Mouse (Mus musculus) neutrophil, adult 83 days (primary cell): ENCODE results near the gene Olfr1214. TPM values are rescaled to one million over a fixed set of nuclear protein-coding genes. Genes with fewer than 3 reads are reported as not detected.

Experiments used
- total RNA-seq, 2 experiments: library from RNA; stranded (reverse); gene quantifications; one replicate each; pipeline ENCODE4 v1.2.4; 2023

Gene Olfr1214
- not detected for total RNA-seq

DNA sequence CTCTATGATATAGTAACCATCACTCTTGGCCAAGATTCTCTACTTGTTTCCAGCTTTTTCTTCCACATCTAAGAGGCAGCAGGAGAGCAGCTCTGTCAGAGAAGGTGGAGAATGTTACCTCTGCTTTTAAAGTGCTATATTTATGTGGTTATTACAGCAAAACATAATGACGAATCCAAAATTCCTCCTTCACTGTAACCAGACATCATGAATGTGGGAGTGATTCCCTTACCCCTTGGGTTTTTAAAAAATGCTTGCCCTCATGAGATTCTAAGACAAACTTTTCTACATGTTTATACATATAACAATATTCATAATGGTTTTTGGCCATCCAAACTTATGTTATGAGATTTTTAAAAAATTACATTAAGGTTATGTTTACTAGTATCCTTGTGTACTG is at the start of gene Olfr1214:
Olfr1214 (minus strand) TSS at position 101 of the 400 bp plus-strand sequence.

GRCm38 (mm10) chr2:89031965-89032364 is 39.5 kb upstream of the Olfr1214 start, which contains the start of gene Olfr1217:
TSS of gene Olfr1217 (minus strand) at chr2:89032065.

DNA sequence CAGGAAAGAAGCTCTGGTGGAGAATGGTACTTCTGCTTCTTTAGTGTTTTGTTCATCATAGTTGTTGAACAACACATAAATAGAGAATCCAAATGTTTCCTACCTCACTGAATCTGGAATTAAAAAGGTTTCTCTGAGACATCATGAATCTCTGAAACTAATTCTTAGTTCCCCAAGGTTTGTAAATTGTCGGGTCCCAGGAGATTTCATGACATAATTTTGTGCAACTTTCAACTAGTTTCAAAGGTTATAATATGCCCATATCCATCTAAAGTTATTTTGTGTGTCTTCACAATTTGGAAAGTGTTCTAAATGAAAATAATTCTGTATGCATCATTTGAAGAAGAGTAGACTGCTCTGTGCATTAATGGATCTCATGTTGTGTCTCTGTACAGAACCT is 25.8 kb upstream of the Olfr1214 start, which contains the start of gene Olfr1216:
Olfr1216 (minus strand) TSS at position 101 of the 400 bp plus-strand sequence.

GRCm38 (mm10) chr2:89006873-89007272 is 14.4 kb upstream of the Olfr1214 start, which contains the start of gene Olfr1215:
TSS of gene Olfr1215 (minus strand) at chr2:89006973.

DNA sequence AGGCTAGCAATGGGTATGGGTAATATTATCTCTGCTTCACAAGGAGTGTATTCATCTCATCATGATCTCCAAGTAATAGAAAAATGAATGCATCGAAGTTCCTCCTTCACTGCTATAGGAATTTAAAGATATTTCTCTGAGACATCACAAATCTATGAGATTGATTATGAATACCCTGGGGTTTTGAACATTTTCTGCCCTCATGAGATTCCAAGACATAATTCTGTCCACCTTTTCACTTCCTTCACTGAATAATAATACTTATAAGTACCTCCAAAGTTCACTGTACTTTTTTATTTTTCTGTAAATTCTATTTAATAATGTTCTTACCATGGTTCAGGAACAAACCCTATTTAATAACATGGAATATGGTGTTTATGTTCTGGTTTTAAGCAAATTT is 12.3 kb downstream of the Olfr1214 start, which contains the start of gene Gm13762:
Gm13762 (minus strand) TSS at position 101 of the 400 bp plus-strand sequence.

GRCm38 (mm10) chr2:88953669-88954068 is 38.8 kb downstream of the Olfr1214 start, which contains the start of gene Olfr1212:
TSS of gene Olfr1212 (plus strand) at chr2:88953969.

DNA sequence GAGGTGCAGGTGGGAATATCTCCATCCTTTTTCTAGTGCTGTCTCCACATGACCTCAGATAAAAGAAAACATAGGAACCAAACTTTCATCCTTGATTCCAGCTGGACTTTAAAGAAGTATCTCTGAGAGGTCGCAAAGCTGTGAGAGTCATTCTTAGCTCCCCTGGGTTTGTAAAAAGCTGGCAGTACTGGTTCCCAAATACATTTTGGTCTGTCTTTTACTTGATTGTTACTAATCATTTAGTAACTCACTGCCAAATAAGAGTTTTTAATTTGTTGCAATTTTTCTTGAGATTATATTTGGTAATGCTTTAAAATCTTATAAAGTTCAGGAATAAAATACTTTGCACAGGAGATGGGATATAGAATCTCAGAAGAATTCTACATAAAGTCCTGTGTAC is 54.4 kb downstream of the Olfr1214 start, which contains the start of gene Olfr1211:
Olfr1211 (minus strand) TSS at position 101 of the 400 bp plus-strand sequence.

Other genes starting within 250 kb of the Olfr1214 start
- not detected for gene Olfr1198, start 241.3 kb downstream of the Olfr1214 start, total RNA-seq
- not detected for gene Olfr1199, start 232.2 kb downstream of the Olfr1214 start, total RNA-seq
- gene Olfr1200, start 222.2 kb downstream of the Olfr1214 start, total RNA-seq: not detected
- gene Olfr1201, start 199.6 kb downstream of the Olfr1214 start, total RNA-seq: not detected
- gene Olfr1202, start 178.2 kb downstream of the Olfr1214 start, total RNA-seq: not detected
- gene Olfr1205, start 162.9 kb downstream of the Olfr1214 start, total RNA-seq: not detected
- gene Olfr1204, start 143.4 kb downstream of the Olfr1214 start, total RNA-seq: not detected
- not detected for gene Olfr1206, start 129.4 kb downstream of the Olfr1214 start, total RNA-seq
- not detected for gene Olfr1208, start 90.3 kb downstream of the Olfr1214 start, total RNA-seq
- not detected for gene Olfr1209, start 77.5 kb downstream of the Olfr1214 start, total RNA-seq
- gene Olfr1211, start 54.5 kb downstream of the Olfr1214 start, total RNA-seq: not detected
- gene Olfr1212, start 38.7 kb downstream of the Olfr1214 start, total RNA-seq: not detected
- gene Gm13762, start 12.4 kb downstream of the Olfr1214 start, total RNA-seq: not detected
- not detected for gene Olfr1215, start 14.3 kb upstream of the Olfr1214 start, total RNA-seq
- not detected for gene Olfr1216, start 25.7 kb upstream of the Olfr1214 start, total RNA-seq
- not detected for gene Olfr1217, start 39.4 kb upstream of the Olfr1214 start, total RNA-seq
- gene Olfr1218, start 68.5 kb upstream of the Olfr1214 start, total RNA-seq: not detected
- gene Olfr1219, start 90.9 kb upstream of the Olfr1214 start, total RNA-seq: not detected
- gene Olfr1220, start 114.2 kb upstream of the Olfr1214 start, total RNA-seq: not detected
- gene Olfr1221, start 124.6 kb upstream of the Olfr1214 start, total RNA-seq: not detected
- not detected for gene Olfr1222, start 140.4 kb upstream of the Olfr1214 start, total RNA-seq
- not detected for gene Olfr1223, start 158.9 kb upstream of the Olfr1214 start, total RNA-seq
- gene Olfr1224-ps1, start 171.4 kb upstream of the Olfr1214 start, total RNA-seq: not detected
- gene Olfr1225, start 182.0 kb upstream of the Olfr1214 start, total RNA-seq: not detected
- gene Olfr1226, start 207.4 kb upstream of the Olfr1214 start, total RNA-seq: not detected